Mouse (Mus musculus): ENCODE data around the gene Morn2. TPM values are rescaled to one million over a fixed set of nuclear protein-coding genes. Genes with fewer than 3 reads are reported as not detected.
"Not testable (repeated sequence)": the region's sequence is repeated elsewhere in the genome, so short reads cannot be mapped to it uniquely, and the experiment has no call there.

Gene Morn2
- 7.0 and 7.6 TPM in 2 replicates for polyA plus RNA-seq (2015; fragmentation: Nextera tagmentation; extraction: Ambion mirVana)

GRCm38 (mm10) chr17:80290074-80290657, at the start of gene Morn2, which contains the start of gene Dhx57:
Gene Morn2 (plus strand): TSS chr17:80290203.
Gene Dhx57 (minus strand): TSS chr17:80290476.
- H3K27me3 ChIP-seq, result no peaks in the 10 kb centered on the region
- WGBS (ENCODE audit: insufficient replicate concordance), result under 1% methylated on average over 35 of the region's 35 CpGs

GRCm38 (mm10) chr17:80241594-80241993, 48.4 kb upstream of the Morn2 start:
- ATAC-seq (ENCODE audit: insufficient read depth), result no peak
- Histone ChIP-seq H3K9ac (no peak overlapping the region), H3K9me3 (replicated peaks) (no peaks in the 10 kb centered on the region), H3K36me3 (replicated peaks) (peaks cover 59% of the 10 kb centered on the region), H3K4me2 (no peak overlapping the region), H3K4me1 (replicated peaks) (peaks cover 6% of the 10 kb centered on the region; the same call in 1 of the 2 replicates), H3K4me3 (replicated peaks) (no peak overlapping the region), H3K27me3 (no peaks in the 10 kb centered on the region), H3K27ac (replicated peaks) (no peak overlapping the region)
- WGBS (ENCODE audit: insufficient replicate concordance), result 82% methylated on average over 9 of the region's 9 CpGs

More at GRCm38 (mm10) chr17:80290074-80290657, at the start of gene Morn2, which contains the start of gene Dhx57:
- peak within 1 kb of the TSS; percentile 96 for H3K4me2 ChIP-seq
- peak within 1 kb of the TSS; percentile 70 for H3K27ac ChIP-seq (replicated peaks)
- no peaks in the 10 kb centered on the region for H3K9me3 ChIP-seq (replicated peaks)
- peak; percentile 98 for ATAC-seq (ENCODE audit: insufficient read depth)
- peaks cover 19% of the 10 kb centered on the region for H3K4me1 ChIP-seq (replicated peaks)
- H3K9ac ChIP-seq, result peak within 1 kb of the TSS; percentile 76
- H3K36me3 ChIP-seq (replicated peaks), result no peaks in the 10 kb centered on the region
- peak within 1 kb of the TSS; percentile 91 for H3K4me3 ChIP-seq (replicated peaks)

- Histone ChIP-seq H3K27me3 (no peaks in the 10 kb centered on the region), H3K9me3 (replicated peaks) (no peaks in the 10 kb centered on the region), H3K4me3 (replicated peaks) (no peak overlapping the region), H3K27ac (replicated peaks) (peak overlapping the region; percentile 46; the same call in 1 of the 2 replicates), H3K4me2 (no peak overlapping the region), H3K36me3 (replicated peaks) (peaks cover 71% of the 10 kb centered on the region), H3K9ac (no peak overlapping the region), H3K4me1 (replicated peaks) (peaks cover 6% of the 10 kb centered on the region; the same call in 1 of the 2 replicates)
- WGBS (ENCODE audit: insufficient replicate concordance), result 70% methylated on average over 13 of the region's 13 CpGs
- peak; percentile 79 for ATAC-seq (ENCODE audit: insufficient read depth)
Observed at GRCm38 (mm10) chr17:80243116-80243515, 46.9 kb upstream of the Morn2 start.

- H3K4me3 ChIP-seq (replicated peaks), result no peak overlapping the region
- peak; percentile 46; the same call in 1 of the 2 replicates for ATAC-seq (ENCODE audit: insufficient read depth)
- H3K9me3 ChIP-seq (replicated peaks), result no peaks in the 10 kb centered on the region
- no peaks in the 10 kb centered on the region for H3K4me1 ChIP-seq (replicated peaks)
- H3K36me3 ChIP-seq (replicated peaks), result peaks cover 83% of the 10 kb centered on the region
- H3K4me2 ChIP-seq, result no peak overlapping the region
- WGBS (ENCODE audit: insufficient replicate concordance), result 73% methylated on average over 13 of the region's 13 CpGs
- no peaks in the 10 kb centered on the region for H3K27me3 ChIP-seq
- H3K27ac ChIP-seq (replicated peaks), result peak overlapping the region; percentile 53; the same call in 1 of the 2 replicates
- H3K9ac ChIP-seq, result no peak overlapping the region
Observed at GRCm38 (mm10) chr17:80252757-80253525, 37.1 kb upstream of the Morn2 start.

- no peaks in the 10 kb centered on the region for H3K4me1 ChIP-seq (replicated peaks)
- no peak overlapping the region for H3K9ac ChIP-seq
- H3K27ac ChIP-seq (replicated peaks), result no peak overlapping the region
- no peak overlapping the region for H3K4me2 ChIP-seq
- H3K27me3 ChIP-seq, result no peaks in the 10 kb centered on the region
- no peak for ATAC-seq (ENCODE audit: insufficient read depth)
- H3K36me3 ChIP-seq (replicated peaks), result peaks cover 86% of the 10 kb centered on the region
- WGBS (ENCODE audit: insufficient replicate concordance), result 82% methylated on average over 5 of the region's 5 CpGs
- H3K4me3 ChIP-seq (replicated peaks), result no peak overlapping the region
- no peaks in the 10 kb centered on the region for H3K9me3 ChIP-seq (replicated peaks)
Observed at GRCm38 (mm10) chr17:80254421-80254820, 35.6 kb upstream of the Morn2 start.

- H3K4me3 ChIP-seq (replicated peaks), result no peak overlapping the region
- H3K36me3 ChIP-seq (replicated peaks), result peaks cover 84% of the 10 kb centered on the region
- H3K9ac ChIP-seq, result no peak overlapping the region
- WGBS (ENCODE audit: insufficient replicate concordance), result 52% methylated on average over 13 of the region's 13 CpGs
- no peaks in the 10 kb centered on the region for H3K9me3 ChIP-seq (replicated peaks)
- ATAC-seq (ENCODE audit: insufficient read depth), result peak; percentile 59
- no peaks in the 10 kb centered on the region for H3K4me1 ChIP-seq (replicated peaks)
- H3K4me2 ChIP-seq, result peak overlapping the region; percentile 9; the same call in 1 of the 2 replicates
- H3K27me3 ChIP-seq, result no peaks in the 10 kb centered on the region
- H3K27ac ChIP-seq (replicated peaks), result no peak overlapping the region
Observed at GRCm38 (mm10) chr17:80255208-80255607, 34.8 kb upstream of the Morn2 start.

GRCm38 (mm10) chr17:80267065-80267464, 22.9 kb upstream of the Morn2 start:
- no peaks in the 10 kb centered on the region for H3K4me1 ChIP-seq (replicated peaks)
- no peak overlapping the region for H3K9ac ChIP-seq
- no peak overlapping the region for H3K4me2 ChIP-seq
- H3K9me3 ChIP-seq (replicated peaks), result no peaks in the 10 kb centered on the region
- H3K4me3 ChIP-seq (replicated peaks), result no peak overlapping the region
- peaks cover 53% of the 10 kb centered on the region for H3K36me3 ChIP-seq (replicated peaks)
- H3K27ac ChIP-seq (replicated peaks), result no peak overlapping the region
- no peak for ATAC-seq (ENCODE audit: insufficient read depth)
- H3K27me3 ChIP-seq, result no peaks in the 10 kb centered on the region
- 79% methylated on average over 4 of the region's 4 CpGs for WGBS (ENCODE audit: insufficient replicate concordance)

- no peaks in the 10 kb centered on the region for H3K27me3 ChIP-seq
- peaks cover 57% of the 10 kb centered on the region for H3K36me3 ChIP-seq (replicated peaks)
- no peak overlapping the region for H3K9ac ChIP-seq
- H3K27ac ChIP-seq (replicated peaks), result no peak overlapping the region
- 74% methylated on average over 3 of the region's 3 CpGs for WGBS (ENCODE audit: insufficient replicate concordance)
- H3K4me3 ChIP-seq (replicated peaks), result no peak overlapping the region
- H3K9me3 ChIP-seq (replicated peaks), result no peaks in the 10 kb centered on the region
- H3K4me1 ChIP-seq (replicated peaks), result no peaks in the 10 kb centered on the region
- no peak for ATAC-seq (ENCODE audit: insufficient read depth)
- H3K4me2 ChIP-seq, result no peak overlapping the region
Observed at GRCm38 (mm10) chr17:80268151-80268550, 21.9 kb upstream of the Morn2 start.

- H3K9me3 ChIP-seq (replicated peaks); H3K27me3 ChIP-seq; H3K4me2 ChIP-seq; H3K4me3 ChIP-seq (replicated peaks); ATAC-seq (ENCODE audit: insufficient read depth); H3K9ac ChIP-seq; H3K4me1 ChIP-seq (replicated peaks); H3K27ac ChIP-seq (replicated peaks): not testable (repeated sequence)
- 84% methylated on average over 7 of the region's 7 CpGs for WGBS (ENCODE audit: insufficient replicate concordance)
- peaks cover 60% of the 10 kb centered on the region for H3K36me3 ChIP-seq (replicated peaks)
Observed at GRCm38 (mm10) chr17:80270622-80271021, 19.4 kb upstream of the Morn2 start.

GRCm38 (mm10) chr17:80278255-80278654, 11.7 kb upstream of the Morn2 start:
- Histone ChIP-seq H3K9me3 (replicated peaks) (no peaks in the 10 kb centered on the region), H3K27me3 (no peaks in the 10 kb centered on the region), H3K4me1 (replicated peaks) (peaks cover 6% of the 10 kb centered on the region; the same call in 1 of the 2 replicates), H3K27ac (replicated peaks) (no peak overlapping the region), H3K36me3 (replicated peaks) (peaks cover 28% of the 10 kb centered on the region), H3K9ac (no peak overlapping the region), H3K4me3 (replicated peaks) (no peak overlapping the region), H3K4me2 (no peak overlapping the region)
- ATAC-seq (ENCODE audit: insufficient read depth), result no peak
- 62% methylated on average over 4 of the region's 4 CpGs for WGBS (ENCODE audit: insufficient replicate concordance)

GRCm38 (mm10) chr17:80279340-80280070, 10.5 kb upstream of the Morn2 start:
- peaks cover 24% of the 10 kb centered on the region for H3K36me3 ChIP-seq (replicated peaks)
- no peaks in the 10 kb centered on the region for H3K9me3 ChIP-seq (replicated peaks)
- H3K9ac ChIP-seq, result no peak overlapping the region
- 74% methylated on average over 8 of the region's 8 CpGs for WGBS (ENCODE audit: insufficient replicate concordance)
- no peak for ATAC-seq (ENCODE audit: insufficient read depth)
- no peaks in the 10 kb centered on the region for H3K27me3 ChIP-seq
- H3K27ac ChIP-seq (replicated peaks), result no peak overlapping the region
- no peak overlapping the region for H3K4me3 ChIP-seq (replicated peaks)
- no peak overlapping the region for H3K4me2 ChIP-seq
- peaks cover 6% of the 10 kb centered on the region; the same call in 1 of the 2 replicates for H3K4me1 ChIP-seq (replicated peaks)

All from liver, embryonic 15.5 days (tissue).